Mouse (Mus musculus) spleen, postnatal 36 days (tissue): ENCODE results near the gene Tuba1c.
A peak's percentile ranks its signal among the peaks of the same experiment; 100 is the strongest.
"Not testable (repeated sequence)": the region's sequence is repeated elsewhere in the genome, so short reads cannot be mapped to it uniquely, and the experiment has no call there.

ENCODE experiments used
- DNase-seq, 2 experiments: peaks; one replicate each; pipeline ENCODE4 v3.0.0; 2022; ENCODE audit warnings: low spot score in 2 of 2, mixed read lengths in 1 of 2

Gene Tuba1c

DNA sequence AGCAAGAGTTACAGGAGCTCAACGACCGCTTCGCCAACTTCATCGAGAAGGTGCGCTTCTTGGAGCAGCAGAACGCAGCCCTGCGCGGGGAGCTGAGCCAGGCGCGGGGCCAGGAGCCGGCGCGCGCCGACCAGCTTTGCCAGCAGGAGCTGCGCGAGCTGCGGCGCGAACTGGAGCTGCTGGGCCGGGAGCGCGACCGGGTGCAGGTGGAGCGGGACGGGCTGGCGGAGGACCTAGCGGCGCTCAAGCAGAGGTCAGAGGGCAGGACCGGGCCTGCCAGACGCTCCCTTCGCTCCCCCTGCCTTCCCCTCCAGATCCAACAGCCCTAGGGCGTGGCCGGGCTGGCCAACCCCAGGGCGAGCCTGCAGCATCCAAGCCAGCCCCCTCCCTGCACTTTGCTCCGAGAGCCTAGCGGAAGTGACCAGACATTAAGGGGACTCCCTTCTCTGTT lies 25.8 kb downstream of the Tuba1c start:
- DNase-seq: no peak

DNA sequence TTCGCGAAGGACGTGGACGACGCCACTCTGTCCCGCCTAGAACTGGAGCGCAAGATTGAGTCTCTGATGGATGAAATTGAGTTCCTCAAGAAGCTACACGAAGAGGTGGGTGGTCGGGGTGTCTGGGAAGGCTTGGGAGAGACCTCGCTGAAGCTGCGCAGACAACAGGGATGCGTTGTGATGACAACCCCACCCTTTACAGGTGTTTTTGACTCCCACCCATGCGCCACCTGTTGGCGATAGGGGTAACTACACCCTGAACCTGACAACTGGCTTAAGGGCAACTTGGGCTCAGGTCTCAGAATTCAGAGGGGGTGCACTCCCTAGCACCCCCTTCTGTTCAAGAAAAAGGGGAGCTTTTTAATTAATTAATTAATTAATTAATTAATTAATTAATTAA lies 26.6 kb downstream of the Tuba1c start:
- peak in 1 of 2 experiments; percentile 27 for DNase-seq

DNA sequence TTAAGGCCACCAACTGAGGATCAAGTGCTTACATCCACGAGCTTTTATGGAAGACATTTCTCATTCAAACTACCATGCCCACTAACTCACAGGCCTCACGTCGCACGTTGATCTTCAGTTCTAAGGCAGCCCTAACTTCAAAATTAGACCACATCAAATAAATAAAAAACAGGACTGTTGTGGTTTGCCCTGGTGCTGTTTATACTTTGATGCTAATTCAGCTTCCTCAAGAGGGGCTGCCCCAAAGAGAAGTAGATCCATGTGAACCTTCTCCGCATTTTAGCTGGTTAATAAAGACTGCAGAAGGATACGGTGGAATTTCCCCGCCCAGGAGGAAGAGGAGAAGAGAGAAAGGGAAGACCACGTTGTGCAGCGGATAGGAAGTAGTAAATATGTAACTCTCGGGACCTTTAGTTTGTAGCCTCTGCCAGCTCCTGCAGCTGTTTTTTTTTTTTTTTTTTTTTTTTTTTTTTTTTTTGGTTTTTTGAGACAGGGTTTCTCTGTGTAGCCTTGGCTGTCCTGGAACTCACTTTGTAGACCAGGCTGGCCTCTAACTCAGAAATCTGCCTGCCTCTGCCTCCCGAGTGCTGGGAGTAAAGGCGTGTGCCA lies 36.0 kb downstream of the Tuba1c start:
- DNase-seq: no peak

DNA sequence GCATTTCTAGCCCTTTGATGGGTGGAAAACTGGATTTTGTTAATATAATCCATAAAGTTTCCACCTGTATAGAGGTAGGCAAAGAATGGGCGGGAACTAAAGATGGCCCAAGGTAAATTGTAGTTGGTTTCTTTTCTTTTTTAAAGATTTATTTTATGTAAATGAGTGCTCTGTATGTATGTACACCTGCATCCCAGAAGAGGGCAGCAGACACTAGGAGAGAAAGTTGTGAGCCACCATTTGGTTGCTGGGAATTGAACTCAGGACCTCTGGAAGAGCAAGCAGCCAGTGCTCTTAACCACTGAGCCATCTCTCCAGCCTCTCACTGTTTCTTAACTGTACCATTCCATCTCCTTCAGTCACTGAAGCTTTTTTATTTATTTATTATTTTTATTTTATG lies 42.3 kb downstream of the Tuba1c start:
- no peak for DNase-seq

DNA sequence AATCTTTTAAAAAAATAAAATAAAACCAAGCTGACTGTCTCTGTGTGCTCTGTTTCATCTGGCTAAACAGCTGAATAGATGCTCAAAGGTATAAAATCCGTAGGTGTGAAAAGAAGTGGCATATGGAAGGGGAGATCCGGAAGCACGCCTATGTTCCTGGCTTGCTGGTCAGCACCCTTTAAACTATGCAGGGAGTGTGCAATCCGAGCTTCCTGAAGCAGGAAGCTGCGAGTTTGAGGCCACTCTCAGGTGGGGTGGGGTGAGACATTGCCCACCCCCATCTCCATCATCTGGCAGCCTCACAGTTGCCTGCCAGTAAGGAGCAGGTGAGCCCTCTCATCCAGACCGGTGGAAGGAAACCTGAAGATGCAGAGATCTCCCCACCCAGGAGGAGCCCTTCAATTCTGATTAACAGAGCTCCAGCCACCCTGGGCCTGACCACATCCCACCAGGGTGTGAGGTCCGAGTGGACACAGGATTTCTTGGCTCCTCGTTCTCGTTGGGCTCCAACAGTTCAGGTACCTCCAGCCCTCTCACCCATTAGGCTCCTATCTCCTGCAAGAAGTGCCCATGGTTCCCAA lies 44.4 kb downstream of the Tuba1c start, which contains the start of gene Troap:
TSS of gene Troap (plus strand) at position 557 of the 581 bp plus-strand sequence.
- no peak for DNase-seq

DNA sequence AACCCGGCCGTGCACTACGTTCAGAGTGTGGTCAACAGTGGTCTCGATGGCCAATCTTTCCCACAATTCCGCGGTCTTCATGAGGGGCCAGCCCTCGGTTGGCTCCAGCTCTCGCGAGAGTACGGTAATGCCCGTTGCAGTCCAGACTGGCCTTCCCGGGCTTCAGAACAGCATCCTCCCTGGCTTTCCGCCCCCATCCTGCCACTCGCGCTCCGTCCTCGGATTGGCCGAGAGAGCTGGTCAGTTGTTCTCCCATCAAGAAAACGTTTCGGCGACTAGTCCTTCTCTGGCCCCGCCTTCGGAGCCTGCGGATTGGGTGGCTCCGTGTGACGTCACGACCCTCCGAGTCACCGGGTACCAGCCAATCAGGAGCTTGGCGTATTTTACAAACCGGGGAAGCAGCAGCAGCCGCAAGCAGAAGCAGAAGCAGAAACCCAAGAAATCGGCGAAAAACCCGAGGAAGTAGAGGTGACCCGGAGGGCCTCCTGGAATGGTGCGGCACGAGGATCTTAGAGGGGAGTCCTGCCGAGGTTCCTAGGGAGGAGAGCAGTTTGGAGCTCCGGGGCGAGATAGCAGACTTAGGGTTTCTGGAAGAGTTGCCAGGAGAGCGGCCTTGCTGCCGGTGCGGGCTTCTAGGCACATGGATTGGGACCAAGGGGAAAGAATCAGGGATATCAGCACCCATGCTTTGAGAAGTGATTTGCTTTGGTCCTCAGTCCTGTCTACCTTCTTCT lies 45.1 kb downstream of the Tuba1c start:
- peak; percentile 93 to 95 for DNase-seq

DNA sequence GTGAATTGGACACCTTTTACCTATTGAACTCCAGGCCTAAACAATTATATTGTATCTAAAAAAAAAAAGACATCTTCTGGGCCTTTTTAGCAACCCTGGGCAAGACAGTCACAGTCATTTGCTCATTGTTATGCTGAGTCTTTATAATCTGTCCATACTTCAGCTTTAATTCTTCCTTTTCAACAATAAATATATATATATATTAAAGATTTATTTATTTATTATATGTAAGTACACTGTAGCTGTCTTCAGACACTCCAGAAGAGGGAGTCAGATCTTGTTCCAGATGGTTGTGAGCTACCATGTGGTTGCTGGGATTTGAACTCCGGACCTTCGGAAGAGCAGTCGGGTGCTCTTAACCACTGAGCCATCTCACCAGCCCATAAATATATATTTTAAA lies 46.3 kb downstream of the Tuba1c start:
- DNase-seq: not testable (repeated sequence)

DNA sequence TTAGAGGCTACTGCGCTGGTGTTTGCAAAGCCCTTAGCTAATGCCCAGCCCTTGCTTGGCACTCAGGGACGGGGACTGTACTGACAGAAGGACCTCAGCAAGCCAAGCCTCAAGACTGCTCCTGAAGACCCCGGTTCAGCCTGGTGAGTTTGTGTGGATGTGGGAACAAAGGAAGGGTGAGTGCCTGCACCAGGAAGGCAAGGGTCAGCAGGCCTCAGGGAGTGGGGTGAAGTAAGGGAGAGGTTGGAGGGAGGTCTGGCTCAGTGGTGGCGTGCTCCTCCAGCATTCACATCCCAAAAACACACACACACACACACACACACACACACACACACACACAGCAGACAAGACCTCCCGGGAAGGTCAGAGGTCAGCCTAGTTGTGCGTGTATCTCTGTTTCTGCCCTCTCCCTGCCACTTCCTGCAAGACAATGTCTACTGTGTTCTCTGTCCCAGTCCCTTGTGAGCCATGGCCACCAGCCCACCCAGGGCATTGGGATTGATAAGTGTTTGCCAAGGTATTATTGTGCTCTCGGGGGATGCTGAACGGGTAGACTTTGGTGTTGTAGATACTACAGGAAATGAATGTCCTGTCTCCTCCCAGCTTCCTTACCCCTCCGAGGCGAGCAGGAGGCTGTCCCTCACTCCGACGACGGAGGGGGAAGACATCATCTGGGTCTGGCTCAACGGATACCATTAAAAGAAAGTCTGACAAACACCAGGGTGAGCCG lies 48.7 kb downstream of the Tuba1c start:
- no peak for DNase-seq

DNA sequence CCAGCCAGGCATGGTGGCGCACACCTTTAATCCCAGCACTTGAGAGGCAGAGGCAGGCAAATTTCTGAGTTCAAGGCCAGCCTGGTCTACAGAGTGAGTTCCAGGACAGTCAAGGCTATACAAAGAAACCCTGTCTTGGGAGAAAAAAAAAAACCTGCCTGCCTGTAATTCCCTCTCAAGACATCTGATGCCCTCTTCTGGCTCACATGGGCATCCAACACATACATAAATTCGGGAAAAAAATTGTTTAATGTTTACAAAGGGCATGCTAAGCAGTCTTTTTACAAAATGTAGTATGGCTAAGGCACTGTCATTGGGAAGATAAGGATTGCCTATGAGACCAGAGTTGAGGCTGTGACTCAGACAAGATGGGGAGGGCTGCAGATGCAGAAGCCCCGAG lies 50.1 kb downstream of the Tuba1c start:
- no peak for DNase-seq

DNA sequence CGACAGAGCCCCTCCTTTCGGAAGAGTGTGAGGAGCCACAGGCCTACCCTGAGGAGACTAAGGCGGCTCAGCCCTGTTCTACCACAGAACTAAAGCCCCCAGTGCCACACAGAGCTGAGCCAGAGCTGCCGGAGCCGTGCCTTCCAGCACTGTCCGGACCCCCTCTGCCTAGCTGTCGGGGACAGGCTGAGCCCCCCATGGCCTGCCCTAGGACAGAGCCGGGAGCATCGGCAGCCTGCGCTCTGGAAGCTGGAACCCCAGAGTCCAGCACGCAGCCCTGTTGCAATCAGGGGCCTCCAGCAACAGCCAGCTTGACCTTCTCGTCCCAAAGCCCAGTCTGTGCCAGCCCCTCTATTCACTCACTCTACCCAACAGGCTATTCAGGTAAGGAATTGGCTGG lies 52.6 kb downstream of the Tuba1c start:
- no peak for DNase-seq

DNA sequence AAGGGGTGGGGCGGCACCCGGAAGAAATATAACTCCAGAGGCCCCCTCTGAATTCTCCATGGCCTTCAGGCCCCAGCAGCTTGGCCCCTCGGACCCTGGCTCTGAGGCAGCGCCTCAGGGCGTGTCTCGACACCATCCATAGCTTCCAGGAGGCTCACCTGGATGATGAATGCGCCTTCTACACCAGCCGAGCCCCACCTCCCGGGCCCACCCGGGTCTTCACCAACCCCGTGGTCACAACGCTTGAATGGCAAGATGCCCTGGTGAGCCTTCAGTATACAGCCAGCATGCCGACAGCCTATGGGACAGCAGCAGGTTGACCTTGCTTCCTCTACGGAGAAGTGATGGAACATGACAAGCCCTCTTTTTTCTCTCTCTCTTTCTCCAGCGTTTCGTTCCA lies 53.1 kb downstream of the Tuba1c start:
- DNase-seq: no peak

DNA sequence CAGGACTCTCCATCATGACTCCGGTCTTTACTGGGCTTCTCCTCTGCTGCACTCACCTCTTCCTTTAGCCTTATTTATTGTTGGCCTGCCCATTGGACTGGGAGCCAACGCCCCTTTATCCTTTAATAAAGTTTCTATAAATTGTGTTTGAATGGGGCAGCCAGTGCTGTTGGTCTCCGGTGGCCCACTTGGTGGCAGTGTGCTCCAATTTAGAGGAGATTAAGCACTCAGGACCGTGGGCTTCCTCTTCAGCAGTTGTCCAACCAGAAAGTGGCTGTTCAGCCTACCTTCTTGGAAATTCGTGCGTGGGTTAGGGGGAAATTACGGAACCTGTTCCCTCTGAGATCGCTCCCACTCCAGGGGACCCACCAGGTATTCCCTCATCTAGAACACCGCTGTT lies 53.6 kb downstream of the Tuba1c start:
- peak in 1 of 2 experiments; percentile 33 for DNase-seq

DNA sequence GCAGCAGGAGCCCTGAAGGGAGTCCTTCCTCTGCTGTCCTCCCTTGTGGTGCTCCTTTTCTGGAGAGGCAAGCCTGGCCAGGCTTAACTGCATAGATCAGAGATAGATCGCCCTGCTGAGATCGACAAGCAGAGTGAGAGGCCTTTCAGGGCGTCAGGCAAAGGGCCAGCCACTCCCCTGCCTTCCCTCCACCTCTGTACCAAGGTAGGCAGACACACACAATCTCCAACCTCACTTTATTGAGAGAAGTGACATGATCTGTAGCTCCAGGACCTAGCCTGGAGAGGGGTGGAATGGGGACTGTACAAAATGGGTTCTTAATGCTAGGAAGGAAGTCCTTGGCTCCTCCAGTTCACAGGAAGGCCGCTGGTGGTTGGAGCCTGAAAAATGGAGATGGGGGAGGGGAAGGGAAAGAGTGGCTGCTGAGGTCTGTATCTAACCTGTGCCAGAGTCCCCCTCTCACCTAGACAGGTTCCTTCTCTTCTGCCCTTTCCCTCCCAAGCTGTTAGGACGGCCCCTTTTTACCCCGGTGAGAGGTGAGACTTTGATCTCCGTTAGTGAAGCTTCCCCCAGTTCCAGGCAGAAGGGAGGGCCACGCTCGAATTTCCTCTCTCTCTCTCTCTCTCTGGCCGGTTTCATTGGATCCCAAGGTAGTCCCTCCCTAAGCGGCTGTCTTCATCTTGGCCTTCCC lies 54.3 kb downstream of the Tuba1c start:
- DNase-seq: no peak

DNA sequence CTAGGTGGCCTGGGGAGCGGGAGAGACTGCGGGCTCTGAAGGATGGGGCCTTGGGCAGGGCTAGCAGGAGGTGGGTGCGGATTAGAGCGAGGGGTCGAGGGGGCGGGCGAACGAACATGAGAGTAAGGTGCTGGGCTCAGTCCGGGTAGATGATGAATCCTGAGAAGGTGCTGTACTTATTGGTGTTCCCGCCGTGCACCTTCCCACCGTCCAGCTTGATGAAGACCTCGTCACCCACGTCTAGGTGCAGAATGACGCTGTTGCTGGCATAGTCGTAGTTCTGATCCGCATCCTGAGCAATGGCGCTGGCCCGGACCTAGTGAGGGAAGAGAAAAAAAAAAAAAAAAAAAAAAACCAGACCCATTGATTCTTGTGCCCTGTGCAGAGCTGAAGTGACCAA lies 54.9 kb downstream of the Tuba1c start:
- DNase-seq: no peak

DNA sequence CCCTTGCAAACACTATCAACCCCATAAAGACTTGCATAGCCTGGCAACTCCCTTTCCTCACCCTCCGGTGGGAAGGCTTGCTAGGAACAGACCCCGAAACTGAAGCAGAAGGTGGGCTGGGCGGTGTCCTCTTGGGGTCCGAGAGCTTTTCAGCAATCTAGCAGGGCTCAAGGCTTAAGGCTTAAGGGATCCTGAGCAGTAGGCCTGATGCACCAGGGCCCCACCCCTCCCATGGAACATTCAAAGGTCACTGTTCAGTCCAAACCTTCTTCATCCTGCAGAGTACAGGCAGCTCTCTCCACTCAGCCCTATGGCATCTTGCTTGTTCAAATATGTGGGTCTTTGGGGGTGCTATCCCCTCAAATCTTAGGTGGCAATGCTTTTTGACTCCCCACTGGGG lies 56.3 kb downstream of the Tuba1c start:
- DNase-seq: no peak

DNA sequence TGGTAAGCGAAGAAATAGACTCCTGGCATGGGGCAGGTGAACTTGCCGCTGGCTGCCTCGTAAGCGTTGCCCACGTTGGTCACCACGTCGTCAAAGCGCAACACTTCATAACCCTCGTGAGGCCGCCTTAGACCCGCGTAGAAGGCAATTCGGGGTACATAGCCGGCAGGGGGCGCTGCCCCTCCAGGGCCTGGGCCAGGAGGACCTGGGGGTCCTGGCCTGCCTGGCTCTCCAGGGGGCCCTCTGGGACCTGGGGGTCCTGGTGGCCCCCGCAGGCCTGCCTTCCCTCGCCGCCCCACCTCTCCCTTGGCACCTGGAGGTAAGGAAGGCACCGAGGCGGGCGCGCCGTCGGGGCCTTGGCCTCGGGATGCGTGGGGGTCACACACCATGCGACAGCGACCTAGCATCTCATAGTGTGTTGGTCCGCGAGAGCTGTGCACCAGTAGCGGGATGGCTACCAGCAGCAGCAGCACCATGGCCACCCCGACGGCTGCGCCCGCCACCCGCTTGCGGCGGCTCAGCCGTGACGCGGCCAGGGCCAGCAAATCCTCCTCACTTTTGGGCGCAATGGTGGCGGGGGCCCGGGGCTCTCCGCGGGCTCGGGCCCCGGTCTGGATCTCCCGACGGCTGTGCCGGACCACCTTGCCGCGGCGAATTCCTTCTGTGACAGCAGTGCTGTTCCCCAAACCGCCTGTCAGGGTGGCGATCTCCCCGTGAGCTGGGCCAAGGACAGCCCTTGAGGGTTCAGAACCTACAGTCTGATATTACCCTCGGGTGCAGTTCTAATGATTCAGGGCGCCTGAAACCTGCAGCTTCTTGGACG lies 57.8 kb downstream of the Tuba1c start, which contains the start of gene C1ql4:
TSS of gene C1ql4 (minus strand) at position 565 of the 823 bp plus-strand sequence.
- no peak for DNase-seq
